Mouse (Mus musculus): ENCODE measurements at regions not wholly inside any gene's neighbourhood (a gene's known extent, or its start where the extent isn't known, plus 50 kb on each side); places are given as distances from the start of the nearest gene placed in this dataset.

DNA sequence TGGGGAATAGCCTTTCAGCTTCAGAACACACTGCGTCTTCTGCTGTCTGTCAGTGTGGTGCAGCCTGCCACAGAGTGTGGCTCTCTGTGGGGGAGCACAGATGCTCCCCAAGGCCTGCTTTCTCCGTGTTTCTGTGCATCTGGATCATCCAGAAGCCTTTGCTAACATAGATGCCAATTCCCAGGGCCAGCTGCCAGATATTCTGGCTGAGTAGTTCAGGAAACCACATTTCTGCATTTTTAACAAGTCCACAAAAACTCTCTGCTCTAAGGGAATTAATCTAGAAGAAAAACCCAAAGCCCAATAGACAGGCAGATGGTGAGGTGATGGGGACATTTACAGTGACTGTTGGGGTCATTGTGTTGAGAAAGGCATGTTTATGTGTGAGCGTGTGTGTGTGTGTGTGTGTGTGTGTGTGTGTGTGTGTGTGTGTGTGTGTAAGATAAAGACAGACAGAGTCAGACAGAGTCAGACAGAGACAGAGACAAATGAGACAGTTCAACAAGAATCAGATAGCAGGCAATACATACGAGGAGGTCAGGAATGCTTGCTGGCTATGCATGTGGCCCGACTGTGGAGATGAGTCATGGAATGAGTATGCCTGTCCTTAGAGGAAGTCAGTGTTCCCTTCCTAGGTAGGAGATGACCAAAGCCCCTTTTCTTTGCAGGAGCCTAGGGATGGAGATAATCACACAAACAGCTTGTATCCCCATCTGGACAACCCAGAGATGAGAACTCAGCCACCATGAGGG is 176.3 kb upstream of the Spaca1 start:
- DNase-seq (ENCODE audit: low spot score in 2 of 2), result peak; percentile 62 to 80

DNA sequence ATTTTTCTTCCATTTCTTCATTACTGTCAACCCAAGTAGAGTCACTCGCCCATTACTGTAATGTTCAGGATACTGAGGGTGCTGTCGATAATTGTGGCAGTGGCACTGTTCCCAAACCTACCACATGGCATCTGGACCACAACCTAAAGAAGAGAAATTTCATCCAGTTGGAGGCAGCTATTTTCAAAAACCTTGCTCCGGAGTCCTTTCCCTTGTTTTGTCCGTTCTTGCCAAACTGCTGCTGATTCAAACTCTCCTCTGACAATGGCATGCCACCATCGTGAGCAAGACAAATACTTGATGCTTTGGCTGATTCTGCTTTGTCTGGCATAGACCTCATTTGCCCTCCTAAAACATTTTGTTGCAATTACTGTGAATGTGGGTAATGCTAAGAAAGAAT is 176.9 kb upstream of the Spaca1 start:
- no peak for DNase-seq (ENCODE audit: low spot score in 2 of 2)

DNA sequence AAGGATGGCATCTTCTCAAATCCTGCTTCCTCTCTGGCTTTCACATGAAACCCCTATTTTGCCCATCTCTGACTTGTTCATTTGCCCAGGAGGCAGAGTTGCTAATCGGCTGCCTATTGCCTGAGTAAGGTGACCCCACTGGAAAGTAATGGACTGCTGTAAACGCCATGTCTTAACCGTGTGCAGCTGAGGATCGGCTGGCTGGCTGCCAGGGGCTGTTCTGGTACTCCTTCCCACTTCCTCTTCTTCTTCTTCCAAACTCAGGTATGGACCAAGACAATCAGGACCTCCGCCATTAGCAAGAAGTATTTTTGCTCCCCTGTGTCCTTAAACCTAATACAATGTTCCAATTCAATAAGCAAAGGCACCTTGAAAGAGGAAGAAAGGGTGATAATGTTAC is 177.6 kb upstream of the Spaca1 start:
- no peak for DNase-seq (ENCODE audit: low spot score in 2 of 2)

DNA sequence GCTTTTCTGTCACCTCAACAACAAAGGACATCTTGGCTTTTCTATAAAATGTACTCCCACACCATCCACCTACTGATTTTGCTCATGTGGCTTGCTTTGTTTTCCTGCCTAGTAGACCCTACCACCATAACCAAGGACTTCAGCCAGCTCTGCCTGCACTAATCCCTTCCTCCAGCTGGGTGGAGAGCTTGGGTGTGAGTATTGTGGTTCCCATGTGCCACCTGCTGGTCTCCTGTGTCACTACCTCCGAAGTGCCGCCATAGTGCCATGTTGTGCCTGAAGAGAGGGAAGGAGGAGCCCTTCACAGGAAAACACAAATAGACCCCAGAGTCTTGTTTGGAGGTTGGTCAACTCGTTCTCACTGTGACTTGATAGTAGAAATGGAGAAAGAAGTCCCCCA is 181.3 kb upstream of the Spaca1 start:
- peak; percentile 63 to 83 for DNase-seq (ENCODE audit: low spot score in 2 of 2)

DNA sequence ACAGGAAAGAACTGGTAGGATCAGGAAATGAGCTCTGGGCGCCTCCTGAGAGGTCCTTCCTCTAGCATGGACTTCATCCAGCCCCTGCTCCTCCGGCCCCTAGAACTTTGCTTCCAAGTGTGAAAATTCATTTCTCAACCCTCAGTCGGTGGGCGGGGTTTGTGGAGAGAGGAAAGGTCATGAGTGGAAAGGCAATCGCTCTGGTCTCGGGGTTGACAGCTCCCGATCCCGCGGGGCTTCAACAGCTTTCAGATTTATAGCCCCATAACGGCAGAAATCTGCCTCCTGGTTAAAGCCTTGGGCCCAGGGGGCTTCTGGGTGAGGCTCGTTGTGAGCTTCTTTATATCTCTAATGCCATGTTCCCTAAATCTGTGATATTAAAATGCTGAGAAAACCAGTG is 184.2 kb upstream of the Spaca1 start:
- DNase-seq (ENCODE audit: low spot score in 2 of 2), result no peak

DNA sequence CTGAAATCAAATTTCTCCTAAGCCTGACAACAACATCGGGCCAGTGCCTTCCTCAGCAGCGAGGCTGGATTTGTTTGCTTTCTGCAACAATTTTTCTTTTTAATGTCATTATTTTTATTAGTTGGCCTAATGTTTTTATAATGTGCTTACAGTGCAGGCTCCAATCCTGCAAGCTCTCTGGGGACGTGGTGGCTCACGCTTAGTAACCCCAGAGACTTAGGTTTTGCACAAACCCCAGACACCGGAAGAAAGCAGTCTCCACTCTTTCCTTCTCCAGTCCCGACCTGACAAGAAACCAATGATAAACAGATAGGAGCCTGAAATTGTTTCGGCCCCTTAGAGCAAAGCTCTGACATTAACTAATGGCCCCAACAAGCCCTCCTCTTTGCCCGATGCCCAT is 184.7 kb upstream of the Spaca1 start:
- DNase-seq (ENCODE audit: low spot score in 2 of 2), result no peak

DNA sequence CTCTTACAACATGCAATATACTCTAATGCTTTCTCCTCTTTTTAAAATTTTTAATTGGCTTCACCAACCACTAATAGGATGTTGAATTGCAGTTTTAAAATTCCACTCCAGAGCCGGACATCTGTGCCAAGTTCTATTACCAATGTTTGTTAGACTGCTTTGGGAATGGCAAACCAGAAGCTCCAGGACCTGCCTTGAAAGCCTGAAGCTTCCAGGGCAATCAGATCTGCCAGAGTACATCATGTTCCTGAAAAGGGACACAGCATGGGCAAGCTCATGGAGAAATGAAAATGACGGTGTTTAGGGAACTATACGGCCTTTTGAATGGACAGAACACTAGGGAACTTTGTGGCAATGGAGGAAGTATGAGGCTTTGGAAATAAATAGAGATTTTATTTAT is 187.8 kb upstream of the Spaca1 start:
- DNase-seq (ENCODE audit: low spot score in 2 of 2), result peak in 1 of 2 experiments; percentile 20

DNA sequence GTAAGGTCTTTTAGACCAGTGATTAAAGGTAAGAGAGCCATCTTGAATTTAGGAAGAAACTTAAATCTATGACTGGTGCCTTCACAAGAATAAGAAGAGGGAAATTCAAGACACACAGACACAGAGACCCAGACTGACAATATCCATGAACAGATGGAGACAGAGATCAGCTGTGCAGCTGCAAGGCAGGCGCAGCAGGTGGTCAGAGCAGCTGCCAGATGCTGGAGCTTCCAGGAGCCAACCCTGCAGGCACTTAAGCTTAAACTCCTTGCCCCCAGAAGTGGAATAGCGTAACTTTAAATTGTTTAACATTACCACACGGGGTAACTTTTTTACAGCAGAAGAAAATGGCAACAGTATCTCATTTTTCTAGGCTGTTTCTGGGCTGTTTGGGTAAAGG is 189.6 kb upstream of the Spaca1 start:
- DNase-seq (ENCODE audit: low spot score in 2 of 2), result no peak

DNA sequence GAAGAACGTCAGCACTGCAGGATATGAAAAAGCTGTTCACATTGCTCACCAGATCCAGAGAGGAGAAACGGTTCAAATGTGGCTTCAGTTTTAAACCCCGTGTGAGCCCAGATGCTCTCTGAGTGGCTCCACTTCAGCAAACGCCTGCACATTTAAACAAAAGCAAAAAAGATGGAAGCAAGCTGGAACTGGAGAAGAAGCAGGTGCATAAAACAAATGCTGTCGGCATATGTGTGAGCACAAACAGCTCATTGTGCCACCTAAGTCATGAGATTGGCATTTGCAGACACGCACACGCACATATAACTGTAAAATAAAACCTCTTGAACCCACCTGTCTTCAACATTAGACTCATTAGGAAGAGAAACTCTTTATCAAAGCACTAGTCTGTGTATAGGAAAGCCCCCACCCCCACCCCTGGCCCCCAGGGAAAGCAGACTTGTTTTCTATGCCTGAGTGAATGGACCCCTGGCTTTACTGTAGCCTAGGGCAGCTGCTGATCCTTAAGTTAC is 191.1 kb upstream of the Spaca1 start:
- peak; percentile 38 to 44 for DNase-seq (ENCODE audit: low spot score in 2 of 2)

DNA sequence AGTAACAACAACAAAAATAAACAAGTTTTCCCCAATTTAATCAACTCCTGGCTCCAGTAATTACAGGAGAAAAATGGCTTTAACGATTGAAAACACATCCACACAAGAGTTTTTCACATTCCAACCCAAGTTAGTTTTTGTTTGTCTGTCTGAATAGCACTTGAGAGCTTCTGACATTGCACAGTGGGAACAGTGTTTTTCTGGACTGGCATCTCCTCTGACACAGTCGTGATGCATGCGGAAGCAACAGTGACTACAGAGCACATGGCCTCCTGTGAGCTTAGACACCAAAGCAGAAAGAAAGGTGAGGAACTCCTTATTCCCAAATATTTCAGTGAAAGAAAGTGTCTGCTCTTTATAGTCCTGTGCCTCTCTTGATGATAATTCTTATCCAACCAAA is 191.7 kb upstream of the Spaca1 start:
- no peak for DNase-seq (ENCODE audit: low spot score in 2 of 2)

DNA sequence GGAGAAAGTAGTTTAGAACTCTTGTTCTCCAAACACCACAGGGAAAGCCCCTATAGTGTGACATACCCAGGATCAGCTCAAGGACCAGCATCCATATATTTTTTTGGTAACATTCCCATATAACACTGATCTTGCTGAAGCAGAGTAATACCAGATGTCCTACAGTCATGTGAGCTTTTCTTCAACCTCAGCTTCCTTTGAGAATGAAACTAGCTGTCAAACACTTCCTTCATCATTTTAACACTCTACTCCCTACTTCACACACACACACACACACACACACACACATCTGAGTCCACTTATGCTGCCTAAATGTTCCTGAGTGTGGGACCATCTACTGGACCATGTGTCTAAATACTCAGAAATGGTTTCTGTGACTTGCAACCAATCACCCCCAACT is 209.5 kb upstream of the Spaca1 start:
- no peak for DNase-seq (ENCODE audit: low spot score in 2 of 2)

DNA sequence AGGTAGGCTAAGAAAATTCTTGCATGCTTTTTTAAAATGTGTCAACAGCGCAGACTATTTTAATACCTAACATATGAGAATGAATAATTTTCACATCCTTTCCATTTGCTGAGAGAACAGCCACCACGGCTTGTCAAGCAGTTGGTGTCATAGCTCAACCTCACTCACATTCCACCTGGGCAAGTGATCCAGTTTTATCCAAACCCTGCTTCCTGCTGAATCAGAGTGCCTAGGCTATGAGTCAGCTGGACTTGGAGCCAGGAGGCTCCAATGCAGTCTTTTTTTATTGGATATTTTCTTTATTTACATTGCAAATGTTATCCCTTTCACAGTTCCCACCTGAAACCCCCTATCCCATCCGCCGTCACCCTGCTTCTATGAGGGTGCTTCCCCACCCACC is 210.5 kb upstream of the Spaca1 start:
- DNase-seq (ENCODE audit: low spot score in 2 of 2), result no peak

DNA sequence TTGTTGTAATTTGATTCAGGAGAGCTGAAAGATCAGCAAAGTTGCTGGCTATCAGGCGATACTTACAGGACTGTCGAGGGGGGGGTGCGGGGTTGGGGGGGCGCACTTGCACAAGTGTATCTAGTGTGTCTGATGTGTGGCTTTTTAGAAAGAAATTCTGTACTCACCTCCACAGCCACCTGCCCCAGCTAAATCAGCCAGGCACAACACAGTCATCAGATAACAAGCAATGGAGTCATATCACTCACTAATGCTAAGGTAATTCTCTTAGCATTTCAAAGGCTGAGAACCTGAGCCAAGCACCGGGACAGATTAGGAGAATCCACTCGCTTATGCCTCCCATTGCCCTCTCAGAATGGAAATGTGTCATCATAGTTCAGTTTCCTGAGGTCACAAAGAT is 211.8 kb upstream of the Spaca1 start:
- no peak for DNase-seq (ENCODE audit: low spot score in 2 of 2)

DNA sequence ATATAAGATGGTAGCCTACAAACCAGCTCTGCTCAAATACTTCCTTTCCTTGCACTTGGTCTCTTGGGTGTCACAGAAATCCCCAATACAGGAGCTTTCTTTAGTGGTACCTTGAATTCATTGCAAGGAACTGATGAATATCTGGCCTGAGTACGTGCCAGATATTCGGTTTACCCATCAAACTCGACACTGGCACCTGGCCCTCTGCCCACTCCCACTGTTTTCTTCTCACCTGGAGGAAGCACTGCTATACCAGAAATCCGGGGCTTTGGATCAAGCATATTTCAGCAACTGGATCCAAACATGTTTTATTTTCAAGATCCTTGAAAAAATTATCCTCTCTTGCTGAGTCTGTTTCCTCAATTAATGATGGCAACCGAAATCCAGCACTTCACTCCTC is 214.4 kb upstream of the Spaca1 start:
- no peak for DNase-seq (ENCODE audit: low spot score in 2 of 2)

DNA sequence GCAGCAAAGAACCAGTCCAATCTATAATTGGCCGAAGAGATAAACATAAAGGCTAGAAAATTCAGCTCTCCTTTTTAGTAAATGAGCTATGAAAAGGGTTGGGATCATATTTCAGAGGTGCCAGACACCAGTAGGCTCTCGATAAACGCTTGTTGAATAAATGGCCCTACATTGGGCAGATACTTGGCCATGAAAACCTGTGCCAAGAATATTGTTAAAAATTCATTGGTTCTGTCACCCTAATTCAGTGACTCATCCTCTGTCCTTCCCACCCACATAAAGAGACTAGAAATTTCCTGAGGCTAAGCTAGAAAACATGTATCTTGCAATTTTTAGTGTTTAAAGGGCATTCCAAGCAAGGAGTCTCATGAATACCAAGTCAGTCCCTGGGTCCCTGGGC is 224.3 kb upstream of the Spaca1 start:
- no peak for DNase-seq (ENCODE audit: low spot score in 2 of 2)

DNA sequence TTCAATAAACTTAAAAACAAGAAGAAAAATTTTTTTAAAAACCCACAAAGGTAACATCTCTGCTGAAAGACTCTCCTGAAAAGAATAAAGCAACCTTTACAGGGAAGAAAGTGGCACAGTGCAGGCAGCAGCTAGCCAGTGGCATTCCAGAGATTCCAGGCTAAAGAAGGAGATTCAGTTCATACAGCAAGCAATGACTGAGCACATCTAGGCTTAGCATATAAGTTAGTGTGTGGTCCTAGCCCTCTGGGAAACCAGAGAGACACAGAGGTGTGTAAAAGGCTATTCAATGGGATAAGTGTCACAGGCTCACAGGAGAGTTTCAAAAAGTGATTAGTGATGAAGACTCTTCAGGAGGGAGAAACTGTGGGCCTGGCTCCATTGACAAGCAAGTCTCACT is 225.4 kb upstream of the Spaca1 start:
- no peak for DNase-seq (ENCODE audit: low spot score in 2 of 2)

DNA sequence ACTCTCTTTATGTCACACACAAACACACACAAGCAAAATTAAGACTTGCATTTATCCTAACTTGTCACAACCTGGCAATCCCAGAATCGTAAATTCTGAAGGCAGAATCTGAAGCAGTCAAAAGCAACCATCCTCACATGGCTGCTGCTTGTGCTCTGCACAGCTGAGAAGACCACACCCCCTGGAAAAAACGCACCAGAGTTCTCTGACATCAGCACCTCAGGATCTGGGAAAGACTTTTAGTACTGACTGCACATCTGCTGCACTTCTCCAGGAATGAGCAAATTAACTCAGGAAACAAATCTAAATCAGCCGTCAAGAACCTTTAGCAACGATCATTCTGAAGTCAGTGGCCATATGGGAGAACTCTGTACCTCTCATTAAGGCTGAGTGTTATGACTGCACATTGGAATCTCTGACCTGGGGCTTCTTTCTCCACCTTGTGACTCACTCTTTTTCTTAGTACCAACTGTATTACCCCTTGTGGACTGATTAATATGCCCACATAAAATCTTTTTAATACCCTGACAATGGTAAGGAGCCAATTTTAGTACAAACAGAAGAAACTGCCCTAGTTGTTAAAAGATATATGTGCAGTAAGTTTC is 248.1 kb upstream of the Akirin2 start:
- no peak for DNase-seq (ENCODE audit: low spot score in 2 of 2)

DNA sequence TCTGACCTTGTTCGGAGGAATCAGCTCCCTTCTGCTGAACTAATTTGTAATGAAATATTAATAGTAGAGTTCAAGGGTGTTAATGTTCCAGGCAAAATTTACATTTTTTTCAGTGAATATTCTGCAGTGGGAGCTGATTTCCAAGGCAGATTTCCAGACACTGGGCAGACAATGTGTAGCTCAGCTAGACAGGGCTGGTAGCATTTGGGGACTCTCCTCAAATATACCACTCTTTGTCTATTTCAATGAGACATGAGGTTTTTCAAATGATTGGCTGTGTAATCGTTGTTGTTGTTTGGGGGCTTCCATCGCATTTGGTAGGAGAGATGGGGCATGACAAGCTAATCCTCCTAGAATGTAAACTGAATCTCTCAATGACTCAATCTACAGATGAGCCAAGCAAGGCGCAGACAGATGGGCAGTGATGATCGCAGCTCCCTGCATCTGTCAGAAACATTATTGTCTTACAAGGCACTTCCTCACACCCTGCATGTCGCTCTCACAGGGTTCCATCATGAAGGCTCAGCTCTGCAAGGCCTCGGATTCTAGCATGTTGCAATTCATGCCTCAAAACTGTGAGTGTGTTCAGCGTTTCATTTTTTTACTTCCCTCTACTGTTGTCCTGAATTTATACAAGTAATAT is 241.7 kb upstream of the Akirin2 start:
- DNase-seq (ENCODE audit: low spot score in 2 of 2), result peak; percentile 39 to 42

DNA sequence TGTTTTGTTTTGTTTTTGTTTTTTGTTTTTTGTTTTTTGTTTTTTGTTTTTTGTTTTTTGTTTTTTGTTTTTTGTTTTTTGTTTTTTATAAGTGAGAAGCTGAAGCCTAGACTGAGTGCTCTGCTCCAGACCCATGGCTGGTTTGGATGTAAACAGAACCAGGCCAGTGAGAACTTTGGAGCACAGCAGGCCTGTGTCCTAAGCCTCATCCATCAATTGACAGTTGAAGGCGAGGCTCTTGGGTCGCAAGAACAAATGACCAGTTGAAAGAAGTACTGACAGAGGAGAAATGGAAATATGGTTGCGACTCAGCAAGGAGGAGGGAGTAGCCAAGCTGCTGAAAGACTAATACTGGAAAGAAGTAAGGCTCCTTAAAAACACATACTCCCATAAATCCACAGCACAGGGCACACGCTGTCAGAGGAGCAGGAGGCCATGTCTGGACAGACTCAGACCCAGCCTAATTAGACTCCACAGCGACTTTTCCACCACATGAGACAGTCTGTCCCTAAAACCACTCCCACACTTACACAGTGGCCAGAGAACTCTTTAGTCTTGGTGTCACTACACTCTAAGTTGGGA is 240.6 kb upstream of the Akirin2 start:
- DNase-seq (ENCODE audit: low spot score in 2 of 2), result no peak

DNA sequence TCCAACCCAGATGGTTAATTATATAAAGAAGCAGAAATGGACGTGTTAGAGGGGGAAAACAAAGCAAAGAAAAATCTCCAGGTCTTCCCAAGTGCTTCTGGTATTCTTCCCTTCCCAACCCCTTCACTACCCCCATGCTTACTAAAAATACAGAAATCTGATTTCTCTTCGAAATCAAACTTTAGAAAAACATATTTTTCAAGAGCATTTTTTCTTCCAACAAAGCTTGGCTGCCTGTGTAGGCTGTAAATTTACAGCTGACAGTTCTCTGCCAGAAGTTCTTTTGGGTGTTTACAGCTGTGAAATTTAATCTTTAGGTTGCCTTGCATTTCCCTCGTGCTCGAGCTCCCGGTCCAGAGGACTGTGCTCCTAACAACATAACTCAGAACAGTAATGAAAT is 234.9 kb upstream of the Akirin2 start:
- no peak for DNase-seq (ENCODE audit: low spot score in 2 of 2)

DNA sequence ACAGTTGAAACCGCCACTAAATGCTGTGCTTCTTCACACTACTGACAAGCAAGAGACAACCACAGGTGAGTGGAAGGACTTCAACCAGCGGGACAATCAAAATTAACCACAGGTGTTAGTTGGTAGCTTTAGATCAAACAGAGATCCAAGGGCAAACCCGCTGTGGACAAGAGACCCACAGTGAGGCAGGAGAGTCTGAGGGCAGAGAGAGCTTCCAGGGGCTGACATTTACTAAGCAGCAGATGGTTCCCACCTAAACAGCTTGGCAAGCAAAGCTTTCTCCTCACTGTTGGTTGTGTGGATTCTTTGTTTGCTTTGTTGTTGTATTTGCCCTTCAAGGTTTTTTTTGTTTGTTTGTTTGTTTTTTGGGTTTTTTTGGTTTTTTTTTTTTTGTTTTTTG is 227.9 kb upstream of the Akirin2 start:
- no peak for DNase-seq (ENCODE audit: low spot score in 2 of 2)

DNA sequence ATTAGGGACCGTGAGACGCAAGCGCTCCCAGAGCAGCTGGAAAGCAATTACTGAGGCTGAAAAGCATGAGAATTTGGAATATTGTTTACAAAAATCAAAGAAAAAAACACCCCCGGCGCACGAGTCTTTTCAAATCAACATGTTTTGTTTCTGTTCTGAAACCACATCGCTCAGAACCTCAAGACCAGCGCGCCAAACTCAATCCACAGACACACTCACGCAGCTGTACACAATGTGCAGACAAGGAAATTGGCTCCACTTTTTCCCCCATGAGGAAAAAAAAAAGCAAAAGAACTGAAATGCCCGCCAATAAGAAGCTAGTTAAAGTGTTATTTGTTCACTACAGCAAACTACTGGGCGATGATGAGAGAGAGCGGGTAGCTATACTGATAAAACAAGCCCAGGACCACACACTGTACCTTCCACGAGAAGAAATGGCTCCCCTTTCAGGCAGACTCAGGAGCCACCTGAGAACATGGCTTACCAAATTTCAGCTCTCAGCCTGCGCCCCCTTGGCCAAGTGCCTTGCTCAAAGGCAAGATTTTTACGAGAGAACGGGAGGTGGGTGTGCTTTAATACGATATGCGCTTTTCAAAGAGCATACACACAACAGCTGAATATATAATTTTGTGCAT is 222.5 kb upstream of the Akirin2 start:
- DNase-seq (ENCODE audit: low spot score in 2 of 2), result no peak
